Comparison of ENCODE assay signal across 8 mouse cellular contexts in the genomic region with DNA sequence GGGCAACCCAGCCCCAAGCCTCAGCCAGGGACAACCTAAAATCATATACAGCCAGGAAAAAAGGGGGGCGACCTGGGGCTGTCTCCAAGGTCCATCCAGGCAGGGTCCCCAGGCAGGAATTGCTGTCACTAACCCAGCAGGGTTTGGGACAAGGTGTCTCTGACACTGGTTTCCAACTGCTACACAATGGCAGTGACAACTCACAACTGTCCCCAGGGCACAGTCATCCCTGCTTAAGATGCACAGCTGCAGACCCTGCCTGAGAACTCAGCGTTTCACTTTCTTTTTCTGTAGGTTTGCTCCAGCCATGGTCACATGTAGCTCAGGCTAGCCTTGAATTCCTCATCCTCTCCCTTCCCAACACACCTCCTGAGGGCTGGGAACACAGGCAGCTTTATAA. TPM values are rescaled to one million over a fixed set of nuclear protein-coding genes. Genes with fewer than 3 reads are reported as not detected.
A peak's percentile ranks its signal among the peaks of the same experiment; 100 is the strongest.
DNase-seq lines count a peak whose midpoint lies in the region; ATAC-seq and TF ChIP-seq lines count a peak whose summit lies in the region.

No protein-coding gene starts in this region.

- H3K4me1 ChIP-seq in embryonic facial prominence, embryonic 11.5 days (ENCODE audit: control insufficient read depth, insufficient read depth, low read length) = peaks cover 9% of the 10 kb centered on the region
- H3K4me1 ChIP-seq in hindbrain, postnatal 0 days (ENCODE audit: insufficient read depth, low read length) = peaks cover 19% of the 10 kb centered on the region

- TF ChIP-seq CTCF in layer of hippocampus, adult 2 months (conservative IDR thresholded peaks at IDR 0.05) = no peak
- no peak for TF ChIP-seq CTCF in hindbrain, postnatal 0 days (IDR thresholded peaks at IDR 0.05; ENCODE audit: low read depth)

- no peaks in the 10 kb centered on the region for H3K36me3 ChIP-seq in embryonic facial prominence, embryonic 11.5 days (replicated peaks; ENCODE audit: control insufficient read depth, insufficient read depth, low read depth, low read length)
- no peaks in the 10 kb centered on the region for H3K36me3 ChIP-seq in hindbrain, postnatal 0 days (ENCODE audit: insufficient read depth, low read length)

- no peak for ATAC-seq in embryonic facial prominence, embryonic 11.5 days (replicated peaks; ENCODE audit: insufficient number of reproducible peaks, low FRiP score, low TSS enrichment, low read depth)
- no peak for ATAC-seq in hindbrain, postnatal 0 days
- ATAC-seq in monocyte, adult 5-6 weeks (replicated peaks; ENCODE audit: insufficient number of reproducible peaks, low FRiP score, low TSS enrichment, poor library complexity, severe bottlenecking) = no peak

- H3K4me2 ChIP-seq in embryonic facial prominence, embryonic 11.5 days (ENCODE audit: low read depth, low read length) = peak overlapping the region; percentile 90
- H3K4me2 ChIP-seq in hindbrain, postnatal 0 days (ENCODE audit: low read depth, low read length) = peak overlapping the region; percentile 80; the same call in 1 of the 2 replicates

- no peak overlapping the region for H3K4me3 ChIP-seq in layer of hippocampus, adult 2 months
- no peak overlapping the region for H3K4me3 ChIP-seq in embryonic facial prominence, embryonic 11.5 days (ENCODE audit: low read depth, low read length)
- peak overlapping the region; percentile 84; the same call in 1 of the 2 replicates for H3K4me3 ChIP-seq in hindbrain, postnatal 0 days (ENCODE audit: low read length)

- peaks cover 31% of the 10 kb centered on the region for H3K27me3 ChIP-seq in embryonic facial prominence, embryonic 11.5 days (ENCODE audit: control insufficient read depth, insufficient read depth, low read length)
- no peaks in the 10 kb centered on the region for H3K27me3 ChIP-seq in hindbrain, postnatal 0 days (ENCODE audit: insufficient read depth, low read length)

- DNase-seq in layer of hippocampus, adult 2 months (ENCODE audit: low spot score in 2 of 2) = no peak
- DNase-seq in layer of hippocampus, adult 9-10 months (ENCODE audit: low spot score) = no peak
- DNase-seq in cerebellum, adult 18-20 months = peak; percentile 19 to 31
- no peak for DNase-seq in embryonic facial prominence, embryonic 11.5 days (ENCODE audit: low spot score)
- DNase-seq in hindbrain, postnatal 0 days (ENCODE audit: low spot score) = no peak
- DNase-seq in lung, postnatal 10 days = peak; percentile 8
- DNase-seq in yolk sac, embryonic 10.5 days (ENCODE audit: low spot score) = no peak

- no peak overlapping the region for H3K9ac ChIP-seq in embryonic facial prominence, embryonic 11.5 days (replicated peaks; ENCODE audit: low read length)
- H3K9ac ChIP-seq in hindbrain, postnatal 0 days (replicated peaks; ENCODE audit: low read length) = no peak overlapping the region

- peak overlapping the region; percentile 99 for H3K27ac ChIP-seq in layer of hippocampus, adult 2 months
- no peak overlapping the region for H3K27ac ChIP-seq in embryonic facial prominence, embryonic 11.5 days (replicated peaks; ENCODE audit: low read depth, low read length)
- 0 out of 2 replicates have a peak overlapping the region, but pooled peaks have one; percentile 98 for H3K27ac ChIP-seq in hindbrain, postnatal 0 days

- H3K9me3 ChIP-seq in embryonic facial prominence, embryonic 11.5 days (replicated peaks; ENCODE audit: control insufficient read depth, low read length) = no peaks in the 10 kb centered on the region
- H3K9me3 ChIP-seq in hindbrain, postnatal 0 days (ENCODE audit: low read length) = no peaks in the 10 kb centered on the region

- 21% methylated on average over 2 of the region's 2 CpGs for WGBS in embryonic facial prominence, embryonic 11.5 days
- WGBS in hindbrain, postnatal 0 days = 19% methylated on average over 2 of the region's 2 CpGs

RNA-seq across cellular contexts. Expression of a gene that starts 26.3 kb away (rescaled TPM):
- 10 to 100 TPM; 60.0 to 60.1 TPM for total RNA-seq in layer of hippocampus, adult 2 months (2021)
- 13.1 and 16.1 TPM in 2 replicates for polyA plus RNA-seq in embryonic facial prominence, embryonic 11.5 days (2014; fragmentation: Nextera tagmentation; extraction: Ambion mirVana)
- 17.2 and 26.5 TPM in 2 replicates for total RNA-seq in hindbrain, postnatal 0 days (2014; rRNA removed)
- polyA plus RNA-seq in hindbrain, postnatal 0 days (2015; fragmentation: Nextera tagmentation; extraction: Ambion mirVana) = 33.8 and 34.6 TPM in 2 replicates
- total RNA-seq in monocyte, adult 5-6 weeks (2017) = 4.1 to 7.6 TPM (median 5.1 TPM) in 3 replicates

RNA-seq across cellular contexts. Expression of a gene that starts 36.2 kb away (rescaled TPM):
- total RNA-seq in layer of hippocampus, adult 2 months (2021) = 1 to 10 TPM; 1.9 to 2.1 TPM
- polyA plus RNA-seq in embryonic facial prominence, embryonic 11.5 days (2014; fragmentation: Nextera tagmentation; extraction: Ambion mirVana) = 3.4 and 4.1 TPM in 2 replicates
- 2.9 and 3.7 TPM in 2 replicates for total RNA-seq in hindbrain, postnatal 0 days (2014; rRNA removed)
- polyA plus RNA-seq in hindbrain, postnatal 0 days (2015; fragmentation: Nextera tagmentation; extraction: Ambion mirVana) = 1.4 and 1.7 TPM in 2 replicates
- 3.9 to 7.9 TPM (median 6.3 TPM) in 3 replicates for total RNA-seq in monocyte, adult 5-6 weeks (2017)

RNA-seq across cellular contexts. Expression of a gene that starts 40.3 kb away (rescaled TPM):
- total RNA-seq in layer of hippocampus, adult 2 months (2021) = 1 to 10 TPM; 5.5 to 8.1 TPM
- polyA plus RNA-seq in embryonic facial prominence, embryonic 11.5 days (2014; fragmentation: Nextera tagmentation; extraction: Ambion mirVana) = 0.63 TPM in 1 of 2 replicates, not detected in the other
- total RNA-seq in hindbrain, postnatal 0 days (2014; rRNA removed) = 7.5 TPM in 2 replicates
- polyA plus RNA-seq in hindbrain, postnatal 0 days (2015; fragmentation: Nextera tagmentation; extraction: Ambion mirVana) = 2.7 and 4.0 TPM in 2 replicates
- not detected in 3 replicates for total RNA-seq in monocyte, adult 5-6 weeks (2017)

RNA-seq across cellular contexts. Expression of a gene that starts 44.8 kb away (rescaled TPM):
- 1 to 10 TPM; 4.4 to 6.1 TPM for total RNA-seq in layer of hippocampus, adult 2 months (2021)
- polyA plus RNA-seq in embryonic facial prominence, embryonic 11.5 days (2014; fragmentation: Nextera tagmentation; extraction: Ambion mirVana) = 2.5 and 4.1 TPM in 2 replicates
- total RNA-seq in hindbrain, postnatal 0 days (2014; rRNA removed) = 2.1 and 3.3 TPM in 2 replicates
- 5.3 and 7.0 TPM in 2 replicates for polyA plus RNA-seq in hindbrain, postnatal 0 days (2015; fragmentation: Nextera tagmentation; extraction: Ambion mirVana)
- total RNA-seq in monocyte, adult 5-6 weeks (2017) = 2.3 to 3.7 TPM in 2 of 3 replicates, not detected in the other

RNA-seq across cellular contexts. Expression of a gene that starts 44.9 kb away (rescaled TPM):
- 10 to 100 TPM; 75.9 to 79.7 TPM for total RNA-seq in layer of hippocampus, adult 2 months (2021)
- polyA plus RNA-seq in embryonic facial prominence, embryonic 11.5 days (2014; fragmentation: Nextera tagmentation; extraction: Ambion mirVana) = 45.0 and 52.5 TPM in 2 replicates
- 146 TPM in 2 replicates for total RNA-seq in hindbrain, postnatal 0 days (2014; rRNA removed)
- polyA plus RNA-seq in hindbrain, postnatal 0 days (2015; fragmentation: Nextera tagmentation; extraction: Ambion mirVana) = 111 and 114 TPM in 2 replicates
- 18.6 to 22.3 TPM (median 20.9 TPM) in 3 replicates for total RNA-seq in monocyte, adult 5-6 weeks (2017)

Comparison
In these comparisons a context has a peak if more than half of its experiments do, and no peak if none do; other contexts are left out.
1. DNase-seq: peak in cerebellum, adult 18-20 months (2 of 2) and lung, postnatal 10 days (single experiment); none in layer of hippocampus, adult 2 months (0 of 2), layer of hippocampus, adult 9-10 months (single experiment), embryonic facial prominence, embryonic 11.5 days (single experiment), hindbrain, postnatal 0 days (single experiment) and yolk sac, embryonic 10.5 days (single experiment).